Mouse (Mus musculus): ENCODE measurements around the gene Eddm3b. TPM values are rescaled to one million over a fixed set of nuclear protein-coding genes. Genes with fewer than 3 reads are reported as not detected.

The Eddm3b gene
- polyA plus RNA-seq (2014; fragmentation: Nextera tagmentation; extraction: Ambion mirVana): not detected in 2 replicates

- H3K9ac ChIP-seq: no peak within 1 kb of the TSS
- no peak within 1 kb of the TSS for H3K27ac ChIP-seq
- WGBS: 50% methylated on average over 12 of the region's 12 CpGs
- ATAC-seq (ENCODE audit: low FRiP score): no peak
- H3K27me3 ChIP-seq (ENCODE audit: control insufficient read depth, insufficient read depth, low read length): no peaks in the 10 kb centered on the region
- H3K36me3 ChIP-seq (replicated peaks; ENCODE audit: control insufficient read depth, insufficient read depth): no peaks in the 10 kb centered on the region
- DNase-seq (ENCODE audit: low spot score): no peak
- H3K4me2 ChIP-seq (replicated peaks): peak within 1 kb of the TSS; percentile 12; the same call in 1 of the 2 replicates
- no peak within 1 kb of the TSS for H3K4me3 ChIP-seq (replicated peaks; ENCODE audit: low read length)
- no peaks in the 10 kb centered on the region for H3K9me3 ChIP-seq (ENCODE audit: control insufficient read depth, low read length)
- H3K4me1 ChIP-seq (replicated peaks; ENCODE audit: control insufficient read depth, insufficient read depth, low read length): no peaks in the 10 kb centered on the region
Observed at GRCm38 (mm10) chr14:51113916-51114560, at the start of gene Eddm3b. Gene Eddm3b (plus strand): TSS chr14:51114426.

- no peak for ATAC-seq (ENCODE audit: low FRiP score)
Observed at GRCm38 (mm10) chr14:51068956-51069355, 45.3 kb upstream of the Eddm3b start.

DNA sequence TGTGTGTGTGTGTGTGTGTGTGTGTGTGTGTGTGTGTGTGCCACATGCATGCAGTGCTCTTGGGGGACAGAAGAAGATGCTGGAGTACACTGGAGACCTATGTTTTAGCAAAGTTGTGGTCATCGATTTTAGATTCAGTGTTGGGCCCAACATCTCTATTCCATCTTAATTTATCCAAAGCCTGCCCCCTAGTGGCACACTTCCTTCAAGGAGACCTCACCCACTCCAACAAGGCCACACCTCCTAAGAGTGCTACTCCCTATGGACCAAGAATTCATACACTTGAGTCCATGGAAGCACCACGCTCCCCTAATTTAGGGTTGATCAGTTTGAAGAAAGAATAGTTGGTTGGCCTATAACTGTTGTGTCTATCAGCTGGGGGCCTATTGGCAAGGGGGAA, 44.6 kb upstream of the Eddm3b start:
- H3K9ac ChIP-seq: no peak overlapping the region
- 0 out of 2 replicates have a peak, but pooled peaks cover 4% of the 10 kb centered on the region for H3K4me1 ChIP-seq (replicated peaks; ENCODE audit: control insufficient read depth, insufficient read depth, low read length)
- no peak overlapping the region for H3K4me2 ChIP-seq (replicated peaks)
- H3K27me3 ChIP-seq (ENCODE audit: control insufficient read depth, insufficient read depth, low read length): no peaks in the 10 kb centered on the region
- H3K27ac ChIP-seq: no peak overlapping the region
- H3K4me3 ChIP-seq (replicated peaks; ENCODE audit: low read length): no peak overlapping the region
- DNase-seq (ENCODE audit: low spot score): no peak
- no peaks in the 10 kb centered on the region for H3K9me3 ChIP-seq (ENCODE audit: control insufficient read depth, low read length)
- 93% methylated on average over 2 of the region's 2 CpGs for WGBS
- H3K36me3 ChIP-seq (replicated peaks; ENCODE audit: control insufficient read depth, insufficient read depth): no peaks in the 10 kb centered on the region
- ATAC-seq (ENCODE audit: low FRiP score): no peak

More at GRCm38 (mm10) chr14:51068956-51069355, 45.3 kb upstream of the Eddm3b start:
- Histone ChIP-seq H3K36me3 (replicated peaks; ENCODE audit: control insufficient read depth, insufficient read depth) (no peaks in the 10 kb centered on the region), H3K9ac (no peak overlapping the region), H3K27ac (no peak overlapping the region), H3K27me3 (ENCODE audit: control insufficient read depth, insufficient read depth, low read length) (no peaks in the 10 kb centered on the region), H3K9me3 (ENCODE audit: control insufficient read depth, low read length) (no peaks in the 10 kb centered on the region), H3K4me2 (replicated peaks) (no peak overlapping the region), H3K4me1 (replicated peaks; ENCODE audit: control insufficient read depth, insufficient read depth, low read length) (0 out of 2 replicates have a peak, but pooled peaks cover 4% of the 10 kb centered on the region), H3K4me3 (replicated peaks; ENCODE audit: low read length) (no peak overlapping the region)
- DNase-seq (ENCODE audit: low spot score): no peak
- 97% methylated on average over 5 of the region's 5 CpGs for WGBS

GRCm38 (mm10) chr14:51074335-51074734, 39.9 kb upstream of the Eddm3b start, which contains the start of gene Olfr750:
Gene Olfr750 (minus strand): TSS chr14:51074435.
- Histone ChIP-seq H3K4me2 (replicated peaks) (no peak within 1 kb of the TSS), H3K27me3 (ENCODE audit: control insufficient read depth, insufficient read depth, low read length) (no peaks in the 10 kb centered on the region), H3K27ac (no peak within 1 kb of the TSS), H3K9ac (no peak within 1 kb of the TSS), H3K36me3 (replicated peaks; ENCODE audit: control insufficient read depth, insufficient read depth) (no peaks in the 10 kb centered on the region), H3K9me3 (ENCODE audit: control insufficient read depth, low read length) (no peaks in the 10 kb centered on the region), H3K4me1 (replicated peaks; ENCODE audit: control insufficient read depth, insufficient read depth, low read length) (no peaks in the 10 kb centered on the region), H3K4me3 (replicated peaks; ENCODE audit: low read length) (no peak within 1 kb of the TSS)
- no peak for ATAC-seq (ENCODE audit: low FRiP score)
- WGBS: 92% methylated on average over 3 of the region's 3 CpGs
- DNase-seq (ENCODE audit: low spot score): no peak

DNA sequence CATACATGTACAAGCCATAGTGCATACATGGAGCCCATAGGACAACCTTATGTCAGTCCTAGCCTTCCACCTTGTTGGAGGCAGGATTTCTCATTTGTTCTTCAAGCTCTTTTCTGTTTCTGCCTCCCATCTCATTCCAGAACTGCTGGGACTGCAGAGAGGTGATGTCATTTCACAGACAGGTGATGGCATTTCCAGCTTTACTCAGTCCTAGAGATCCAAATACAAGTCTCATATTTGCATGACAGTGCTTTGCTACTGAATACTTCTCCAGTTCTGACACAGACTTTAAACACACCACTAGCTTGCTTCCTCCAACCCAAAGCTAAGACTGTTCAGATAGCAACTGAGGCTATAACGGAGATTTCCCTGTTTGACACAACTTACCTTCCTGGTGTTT, 35.0 kb upstream of the Eddm3b start:
- Histone ChIP-seq H3K4me2 (replicated peaks) (no peak overlapping the region), H3K9me3 (ENCODE audit: control insufficient read depth, low read length) (no peaks in the 10 kb centered on the region), H3K27me3 (ENCODE audit: control insufficient read depth, insufficient read depth, low read length) (peaks cover 22% of the 10 kb centered on the region), H3K9ac (no peak overlapping the region), H3K4me3 (replicated peaks; ENCODE audit: low read length) (no peak overlapping the region), H3K36me3 (replicated peaks; ENCODE audit: control insufficient read depth, insufficient read depth) (no peaks in the 10 kb centered on the region), H3K4me1 (replicated peaks; ENCODE audit: control insufficient read depth, insufficient read depth, low read length) (no peaks in the 10 kb centered on the region), H3K27ac (no peak overlapping the region)
- WGBS: 91% methylated on average over 1 of the region's 1 CpGs
- DNase-seq (ENCODE audit: low spot score) (no peak), ATAC-seq (ENCODE audit: low FRiP score) (no peak)

GRCm38 (mm10) chr14:51081035-51081434, 33.2 kb upstream of the Eddm3b start:
- no peaks in the 10 kb centered on the region for H3K36me3 ChIP-seq (replicated peaks; ENCODE audit: control insufficient read depth, insufficient read depth)
- 88% methylated on average over 2 of the region's 2 CpGs for WGBS
- ATAC-seq (ENCODE audit: low FRiP score): no peak

DNA sequence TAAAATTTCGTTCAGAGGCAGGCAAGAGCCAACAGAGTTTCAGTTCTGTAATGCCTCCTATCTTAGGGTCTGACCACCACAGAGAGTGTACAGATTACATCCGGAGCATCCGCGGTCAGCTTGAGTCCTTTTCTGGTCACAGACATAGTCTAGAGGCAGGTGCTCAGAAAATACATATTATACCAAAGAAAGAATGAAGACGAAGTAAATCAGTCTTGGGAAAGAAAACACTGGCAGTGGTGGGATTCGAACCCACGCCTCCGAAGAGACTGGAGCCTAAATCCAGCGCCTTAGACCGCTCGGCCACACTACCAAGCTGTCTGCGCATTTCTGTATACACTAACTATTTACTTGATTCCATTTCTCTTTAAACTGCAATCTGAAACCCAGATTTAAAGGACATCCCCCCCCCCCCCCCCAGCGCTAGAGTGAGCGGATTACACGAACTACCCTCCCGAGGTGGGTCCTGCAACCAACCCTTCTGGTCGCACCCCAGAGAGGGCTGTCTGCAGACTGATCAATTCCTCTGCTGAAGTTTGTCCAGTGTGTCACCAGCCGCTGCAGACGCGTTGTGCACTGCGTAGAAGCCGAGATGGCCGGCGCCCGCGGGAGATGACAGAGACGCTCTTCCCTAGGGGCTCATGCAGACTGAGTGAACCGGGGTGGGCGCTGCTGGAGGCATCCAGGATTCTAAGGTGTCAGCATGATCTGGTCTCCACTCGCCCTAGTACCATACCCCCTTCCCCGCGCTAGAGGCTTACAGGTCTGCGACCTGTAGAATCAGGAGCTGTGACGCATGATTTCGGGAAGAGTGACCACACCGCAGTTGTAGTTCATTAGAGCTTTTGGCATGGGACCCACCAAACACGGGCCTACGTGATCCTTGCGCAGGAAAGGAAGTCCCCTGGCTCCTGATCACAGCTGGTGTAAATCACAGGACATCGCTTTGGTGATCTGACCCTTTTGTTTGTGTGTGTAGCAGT, 31.3 kb upstream of the Eddm3b start:
- 3% methylated on average over 38 of the region's 40 CpGs for WGBS
- Histone ChIP-seq H3K9me3 (ENCODE audit: control insufficient read depth, low read length) (no peaks in the 10 kb centered on the region), H3K9ac (peak overlapping the region; percentile 58), H3K4me2 (replicated peaks) (peak overlapping the region; percentile 77), H3K27me3 (ENCODE audit: control insufficient read depth, insufficient read depth, low read length) (peaks cover 27% of the 10 kb centered on the region), H3K36me3 (replicated peaks; ENCODE audit: control insufficient read depth, insufficient read depth) (no peaks in the 10 kb centered on the region), H3K27ac (no peak overlapping the region), H3K4me3 (replicated peaks; ENCODE audit: low read length) (peak overlapping the region; percentile 48), H3K4me1 (replicated peaks; ENCODE audit: control insufficient read depth, insufficient read depth, low read length) (no peaks in the 10 kb centered on the region)
- ATAC-seq (ENCODE audit: low FRiP score): peak; percentile 73; the same call in 1 of the 2 replicates
- peak; percentile 67 for DNase-seq (ENCODE audit: low spot score)

More at GRCm38 (mm10) chr14:51081035-51081434, 33.2 kb upstream of the Eddm3b start:
- Histone ChIP-seq H3K4me2 (replicated peaks) (no peak overlapping the region), H3K27me3 (ENCODE audit: control insufficient read depth, insufficient read depth, low read length) (peaks cover 27% of the 10 kb centered on the region), H3K4me1 (replicated peaks; ENCODE audit: control insufficient read depth, insufficient read depth, low read length) (no peaks in the 10 kb centered on the region), H3K27ac (no peak overlapping the region), H3K9ac (no peak overlapping the region), H3K4me3 (replicated peaks; ENCODE audit: low read length) (no peak overlapping the region), H3K9me3 (ENCODE audit: control insufficient read depth, low read length) (no peaks in the 10 kb centered on the region)
- no peak for DNase-seq (ENCODE audit: low spot score)

- WGBS: 14% methylated on average over 7 of the region's 7 CpGs
- DNase-seq (ENCODE audit: low spot score): no peak
- Histone ChIP-seq H3K4me3 (replicated peaks; ENCODE audit: low read length) (peak overlapping the region; percentile 48), H3K4me2 (replicated peaks) (peak overlapping the region; percentile 77), H3K4me1 (replicated peaks; ENCODE audit: control insufficient read depth, insufficient read depth, low read length) (no peaks in the 10 kb centered on the region; the same call in 1 of the 2 replicates), H3K27me3 (ENCODE audit: control insufficient read depth, insufficient read depth, low read length) (peaks cover 27% of the 10 kb centered on the region), H3K27ac (no peak overlapping the region), H3K36me3 (replicated peaks; ENCODE audit: control insufficient read depth, insufficient read depth) (no peaks in the 10 kb centered on the region), H3K9ac (no peak overlapping the region), H3K9me3 (ENCODE audit: control insufficient read depth, low read length) (no peaks in the 10 kb centered on the region)
- ATAC-seq (ENCODE audit: low FRiP score): no peak
Observed at GRCm38 (mm10) chr14:51083805-51084204, 30.4 kb upstream of the Eddm3b start.

DNA sequence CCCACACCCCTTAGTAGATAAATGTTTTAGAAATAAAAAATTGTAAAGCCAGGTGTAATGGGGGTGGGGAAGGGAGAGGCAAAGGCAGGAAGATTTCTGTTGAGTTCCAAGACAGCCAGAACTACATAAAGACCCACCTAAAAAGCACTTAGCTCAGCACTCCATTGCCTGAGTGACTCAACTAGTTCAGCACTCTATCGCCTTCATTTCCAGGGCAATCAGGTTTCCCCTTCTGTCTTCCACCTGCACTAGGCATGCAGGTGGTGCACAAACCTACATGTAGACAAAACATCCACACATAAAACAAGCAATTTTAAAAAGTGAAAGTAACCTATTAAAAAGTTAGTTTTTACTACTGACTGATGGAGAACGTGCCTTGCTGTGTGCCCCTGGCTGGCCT, 29.1 kb upstream of the Eddm3b start:
- no peaks in the 10 kb centered on the region; the same call in 1 of the 2 replicates for H3K4me1 ChIP-seq (replicated peaks; ENCODE audit: control insufficient read depth, insufficient read depth, low read length)
- DNase-seq (ENCODE audit: low spot score): no peak
- H3K36me3 ChIP-seq (replicated peaks; ENCODE audit: control insufficient read depth, insufficient read depth): no peaks in the 10 kb centered on the region
- no peak overlapping the region for H3K4me2 ChIP-seq (replicated peaks)
- H3K9me3 ChIP-seq (ENCODE audit: control insufficient read depth, low read length): no peaks in the 10 kb centered on the region
- WGBS: 96% methylated on average over 2 of the region's 2 CpGs
- H3K4me3 ChIP-seq (replicated peaks; ENCODE audit: low read length): no peak overlapping the region
- H3K9ac ChIP-seq: no peak overlapping the region
- H3K27ac ChIP-seq: no peak overlapping the region
- H3K27me3 ChIP-seq (ENCODE audit: control insufficient read depth, insufficient read depth, low read length): peaks cover 27% of the 10 kb centered on the region
- ATAC-seq (ENCODE audit: low FRiP score): no peak
